Mouse (Mus musculus) cerebellum, adult 8-10 months (tissue): ENCODE measurements at regions not wholly inside any gene's neighbourhood (a gene's known extent, or its start where the extent isn't known, plus 50 kb on each side); places are given as distances from the start of the nearest gene placed in this dataset.

Source experiments
- DNase-seq: peaks from one replicate; pipeline ENCODE4 v3.0.0; 2022

GRCm38 (mm10) chrX:85481326-85481725 is 92.5 kb upstream of the Tab3 start:
- DNase-seq: no peak

- DNase-seq: peak; percentile 5
Measured at GRCm38 (mm10) chrX:85496943-85497342, 76.9 kb upstream of the Tab3 start.
